Mouse (Mus musculus) limb, embryonic 14.5 days (tissue): Measurements from ENCODE around the gene Tmem267. TPM values are rescaled to one million over a fixed set of nuclear protein-coding genes. Genes with fewer than 3 reads are reported as not detected.
"Not testable (repeated sequence)": the region's sequence is repeated elsewhere in the genome, so short reads cannot be mapped to it uniquely, and the experiment has no call there.

Experiments
- ATAC-seq: fragments of 200-750 bp; cut with Nextera tagmentation; 2 replicates; pipeline ENCODE4 v1.8.0; 2017; ENCODE audit warnings: low read depth, moderate number of reproducible peaks, moderate TSS enrichment; ENCODE audit not compliant: low FRiP score
- DNase-seq: peaks from one replicate; pipeline ENCODE4 v3.0.0-alpha.2; 2015; ENCODE audit warnings: low spot score
- H3K27ac ChIP-seq: fragments of 300-500 bp; sonication (generic); replicated peaks from 2 replicates; pipeline ENCODE4 v1.5.1; 2014; ENCODE audit warnings: low read depth, mild to moderate bottlenecking, low read length, moderate library complexity, mixed read lengths
- H3K27me3 ChIP-seq: fragments of 300-500 bp; sonication (generic); 2 replicates; pipeline ENCODE4 v1.6.1; 2014; ENCODE audit warnings: low read length, mixed read lengths; ENCODE audit not compliant: control insufficient read depth, insufficient read depth
- H3K36me3 ChIP-seq: fragments of 300-500 bp; sonication (generic); 2 replicates; pipeline ENCODE4 v1.6.1; 2014; ENCODE audit warnings: mild to moderate bottlenecking, low read length, moderate library complexity, mixed read lengths; ENCODE audit not compliant: control insufficient read depth, insufficient read depth
- H3K4me1 ChIP-seq: fragments of 300-500 bp; sonication (generic); 2 replicates; pipeline ENCODE4 v1.6.1; 2014; ENCODE audit warnings: antibody characterized with exemption, low read length, mixed read lengths; ENCODE audit not compliant: control insufficient read depth, insufficient read depth
- H3K4me2 ChIP-seq: fragments of 300-500 bp; sonication (generic); replicated peaks from 2 replicates; pipeline ENCODE4 v1.6.1; 2014; ENCODE audit warnings: low read depth, mild to moderate bottlenecking, low read length, moderate library complexity; ENCODE audit not compliant: severe bottlenecking
- H3K4me3 ChIP-seq: fragments of 300-500 bp; sonication (generic); replicated peaks from 2 replicates; pipeline ENCODE4 v1.5.1; 2014; ENCODE audit warnings: low read length
- H3K9ac ChIP-seq: fragments of 300-500 bp; sonication (generic); 2 replicates; pipeline ENCODE4 v1.6.1; 2014; ENCODE audit warnings: mild to moderate bottlenecking, low read depth, low read length, moderate library complexity; ENCODE audit not compliant: severe bottlenecking
- H3K9me3 ChIP-seq: fragments of 300-500 bp; sonication (generic); 2 replicates; pipeline ENCODE4 v1.6.1; 2016; ENCODE audit warnings: low read length; ENCODE audit not compliant: control insufficient read depth
- WGBS: fragments of 180-500 bp; shearing (Covaris S2); extraction: QIAGEN DNeasy Blood & Tissue Kit; methylation state at CpG from one replicate; pipeline ENCODE4 v1.1.7; 2014; 5-methylcytosine and 5-hydroxymethylcytosine counted together
- polyA plus RNA-seq, 2 experiments: library from polyadenylated mRNA; depleted of rRNA in 1 of 2; stranded (reverse) in 1 of 2; unstranded in 1 of 2; fragments of >200 nt; fragmentation: Nextera tagmentation in 1 of 2; extraction: Ambion mirVana in 1 of 2; gene quantifications; 2 replicates each; pipeline versions ENCODE4 v1.2.1 to v1.2.3; 2012 to 2014

The Tmem267 gene
- polyA plus RNA-seq, 2 experiments, result 2.0 to 7.2 TPM

- peaks cover 20% of the 10 kb centered on the region for H3K9me3 ChIP-seq
- not testable (repeated sequence) for H3K4me2 ChIP-seq, H3K9ac ChIP-seq, H3K36me3 ChIP-seq, H3K4me3 ChIP-seq, H3K4me1 ChIP-seq, H3K27me3 ChIP-seq, H3K27ac ChIP-seq
- WGBS, result 72% methylated on average over 14 of the region's 16 CpGs
- DNase-seq, result peak; percentile 66
- peak; percentile 83 for ATAC-seq
These were observed 108.7 kb downstream of the Tmem267 start for GRCm38 (mm10) chr13:119596321-119597211.

- H3K27ac ChIP-seq, H3K4me3 ChIP-seq, H3K4me2 ChIP-seq, H3K27me3 ChIP-seq, H3K36me3 ChIP-seq, H3K9ac ChIP-seq, ATAC-seq, H3K4me1 ChIP-seq: not testable (repeated sequence)
- peak; percentile 27 for DNase-seq
- H3K9me3 ChIP-seq, result peaks cover 24% of the 10 kb centered on the region
These were observed 110.6 kb downstream of the Tmem267 start for GRCm38 (mm10) chr13:119598466-119598865.

- ATAC-seq, H3K4me3 ChIP-seq, H3K4me2 ChIP-seq, H3K9ac ChIP-seq, H3K27ac ChIP-seq, H3K36me3 ChIP-seq, H3K4me1 ChIP-seq, H3K27me3 ChIP-seq, DNase-seq: not testable (repeated sequence)
- peaks cover 24% of the 10 kb centered on the region for H3K9me3 ChIP-seq
- WGBS, result 76% methylated on average over 8 of the region's 12 CpGs
These were observed 111.2 kb downstream of the Tmem267 start for GRCm38 (mm10) chr13:119599066-119599465.

- DNase-seq, H3K27ac ChIP-seq, H3K36me3 ChIP-seq, H3K4me3 ChIP-seq, ATAC-seq, H3K9ac ChIP-seq, H3K4me2 ChIP-seq, H3K27me3 ChIP-seq, H3K4me1 ChIP-seq: not testable (repeated sequence)
- H3K9me3 ChIP-seq, result peaks cover 24% of the 10 kb centered on the region
- WGBS, result 83% methylated on average over 2 of the region's 2 CpGs
These were observed 111.7 kb downstream of the Tmem267 start for GRCm38 (mm10) chr13:119599498-119599897.

GRCm38 (mm10) chr13:119600166-119600565 is 112.3 kb downstream of the Tmem267 start:
- not testable (repeated sequence) for H3K27me3 ChIP-seq, H3K4me3 ChIP-seq, H3K27ac ChIP-seq, H3K4me2 ChIP-seq, ATAC-seq, H3K36me3 ChIP-seq, H3K4me1 ChIP-seq, H3K9ac ChIP-seq
- peaks cover 24% of the 10 kb centered on the region for H3K9me3 ChIP-seq
- DNase-seq, result peak; percentile 74

GRCm38 (mm10) chr13:119602688-119603331 is 115.0 kb downstream of the Tmem267 start:
- peaks cover 10% of the 10 kb centered on the region for H3K9me3 ChIP-seq
- H3K4me2 ChIP-seq, ATAC-seq, H3K4me3 ChIP-seq, H3K27ac ChIP-seq, H3K9ac ChIP-seq, DNase-seq, H3K27me3 ChIP-seq, H3K36me3 ChIP-seq, H3K4me1 ChIP-seq: not testable (repeated sequence)
- 37% methylated on average over 12 of the region's 13 CpGs for WGBS

- H3K27me3 ChIP-seq, DNase-seq, H3K4me3 ChIP-seq, H3K4me2 ChIP-seq, H3K9ac ChIP-seq, H3K36me3 ChIP-seq, H3K9me3 ChIP-seq, H3K27ac ChIP-seq, H3K4me1 ChIP-seq: not testable (repeated sequence)
- WGBS, result 94% methylated on average over 6 of the region's 8 CpGs
- peak; percentile 17; the same call in 1 of the 2 replicates for ATAC-seq
These were observed 116.1 kb downstream of the Tmem267 start for GRCm38 (mm10) chr13:119603890-119604289.

GRCm38 (mm10) chr13:119604322-119604721 is 116.5 kb downstream of the Tmem267 start:
- H3K27me3 ChIP-seq, H3K9me3 ChIP-seq, H3K4me3 ChIP-seq, H3K4me2 ChIP-seq, H3K27ac ChIP-seq, H3K36me3 ChIP-seq, H3K9ac ChIP-seq, DNase-seq, H3K4me1 ChIP-seq, ATAC-seq: not testable (repeated sequence)
- 91% methylated on average over 7 of the region's 9 CpGs for WGBS
